Mouse (Mus musculus) C2C12 (cell line): ENCODE results near the gene Car7.

ENCODE experiments used
- CTCF ChIP-seq: IDR thresholded peaks from one replicate; pipeline ENCODE4 v1.5.1; 2011; ENCODE audit not compliant: control insufficient read depth, insufficient read depth, insufficient read length
- MYOD1 ChIP-seq: IDR thresholded peaks from one replicate; pipeline ENCODE4 v1.6.1; 2011; ENCODE audit warnings: low read depth; ENCODE audit not compliant: control insufficient read depth, insufficient read length
- MYOG ChIP-seq: IDR thresholded peaks from one replicate; pipeline ENCODE4 v1.6.1; 2011; ENCODE audit not compliant: control insufficient read depth, insufficient read length; ENCODE audit errors: extremely low read depth
- USF1 ChIP-seq: IDR thresholded peaks from one replicate; pipeline ENCODE4 v1.6.1; 2011; ENCODE audit warnings: low read depth, mild to moderate bottlenecking, control low read depth, moderate library complexity

DNA sequence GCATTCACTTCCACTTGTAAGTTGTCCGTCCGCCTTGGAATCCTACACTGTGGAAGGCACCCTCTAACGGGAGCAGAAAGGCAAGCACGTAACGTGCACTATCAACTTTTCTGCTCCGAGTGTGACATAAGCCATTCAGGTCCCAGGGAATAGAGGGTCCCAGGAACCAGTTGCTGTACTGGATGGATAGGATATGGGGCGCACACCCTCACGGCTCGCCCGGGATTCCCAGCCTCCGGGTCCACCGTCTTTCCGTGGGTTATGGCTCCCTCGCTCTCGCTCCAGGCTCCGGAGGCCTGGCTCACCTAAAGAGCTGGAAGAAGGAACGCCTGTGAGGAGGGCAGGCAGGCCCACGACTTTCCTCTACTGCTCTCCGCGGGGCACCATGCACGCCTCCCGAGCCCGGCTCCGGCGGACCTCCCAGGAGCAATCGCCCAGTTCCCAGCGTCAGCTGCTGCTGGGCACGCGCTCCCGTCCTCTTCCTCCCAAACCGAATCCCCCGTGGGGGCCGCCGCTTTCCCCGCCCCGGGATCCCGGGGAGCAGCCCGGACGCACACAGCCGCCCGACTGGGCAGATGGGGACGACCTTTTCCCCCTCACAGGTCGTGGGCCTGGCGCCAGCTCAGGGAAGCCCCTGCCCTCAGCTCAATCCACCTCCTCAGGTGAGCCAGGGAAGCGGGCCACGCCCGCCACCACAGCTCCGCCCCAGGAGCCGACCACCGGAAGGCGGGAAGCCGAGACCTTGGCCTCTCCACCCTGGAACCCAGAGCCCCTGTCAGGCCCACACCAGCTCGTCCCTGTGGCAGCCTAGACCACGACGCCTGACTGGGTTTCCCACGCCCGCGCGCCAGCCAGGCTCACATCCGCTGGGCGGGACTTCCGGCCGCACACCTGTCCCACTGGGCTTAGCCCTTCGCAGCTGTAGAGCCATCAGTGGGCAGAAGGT is 25.2 kb upstream of the Car7 start, which contains the start of gene Terb1:
- TF ChIP-seq MYOG: no peak
- no peak for TF ChIP-seq CTCF
- TF ChIP-seq USF1: no peak
- TF ChIP-seq MYOD1: no peak
